Mouse (Mus musculus) E14TG2a.4 (cell line): ENCODE data around the gene Aldh3a1.

Source experiments
- CTCF ChIP-seq: conservative IDR thresholded peaks from 2 replicates; pipeline ENCODE4 v1.5.1; 2014; ENCODE audit warnings: low read length
- POU5F1 ChIP-seq: IDR thresholded peaks from 2 replicates; pipeline ENCODE4 v1.6.1; 2014; ENCODE audit warnings: low read length, borderline replicate concordance

DNA sequence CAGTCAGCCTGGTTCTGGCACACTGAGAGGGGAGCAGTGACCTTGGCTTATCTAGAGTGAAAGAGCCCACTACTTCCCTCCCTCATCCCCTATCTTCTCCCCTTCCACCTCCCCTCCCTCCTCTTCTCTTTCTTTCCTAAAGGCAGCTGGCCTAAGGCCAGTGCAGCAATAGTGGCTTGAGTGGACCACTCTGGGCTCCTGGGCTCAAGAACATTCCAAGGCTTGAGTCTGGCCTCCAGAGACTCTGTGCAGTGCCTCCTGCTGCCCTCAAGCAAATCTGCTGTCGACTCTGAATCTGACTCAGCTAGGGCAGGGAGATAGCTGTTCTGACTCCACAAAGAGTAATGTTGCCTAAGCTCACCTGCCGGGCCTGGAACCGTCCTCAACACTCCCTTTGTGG lies 21.1 kb downstream of the Aldh3a1 start:
- TF ChIP-seq CTCF = no peak
- TF ChIP-seq POU5F1 = no peak
